Mouse (Mus musculus): Measurements from ENCODE around the gene Kcnd3.

The Kcnd3 gene

GRCm38 (mm10) chr3:105451627-105452555, at the start of gene Kcnd3:
Gene Kcnd3 (plus strand): TSS chr3:105452330.
- DNase-seq (ENCODE audit: low spot score in 2 of 2), result no peak

GRCm38 (mm10) chr3:105402676-105403075, 49.5 kb upstream of the Kcnd3 start:
- peak; percentile 2 to 6 for DNase-seq (ENCODE audit: low spot score in 2 of 2)

GRCm38 (mm10) chr3:105403410-105404076, 48.6 kb upstream of the Kcnd3 start:
- DNase-seq (ENCODE audit: low spot score in 2 of 2), result no peak

- DNase-seq (ENCODE audit: low spot score in 2 of 2), result no peak
Observed at GRCm38 (mm10) chr3:105404077-105404446, 48.1 kb upstream of the Kcnd3 start.

- DNase-seq (ENCODE audit: low spot score in 2 of 2), result no peak
Observed at GRCm38 (mm10) chr3:105405516-105405915, 46.6 kb upstream of the Kcnd3 start.

- DNase-seq (ENCODE audit: low spot score in 2 of 2), result no peak
Observed at GRCm38 (mm10) chr3:105406036-105406435, 46.1 kb upstream of the Kcnd3 start.

GRCm38 (mm10) chr3:105408211-105408610, 43.9 kb upstream of the Kcnd3 start:
- no peak for DNase-seq (ENCODE audit: low spot score in 2 of 2)

- no peak for DNase-seq (ENCODE audit: low spot score in 2 of 2)
Observed at GRCm38 (mm10) chr3:105410810-105411209, 41.3 kb upstream of the Kcnd3 start.

- no peak for DNase-seq (ENCODE audit: low spot score in 2 of 2)
Observed at GRCm38 (mm10) chr3:105411776-105412175, 40.4 kb upstream of the Kcnd3 start.

GRCm38 (mm10) chr3:105412229-105412628, 39.9 kb upstream of the Kcnd3 start:
- DNase-seq (ENCODE audit: low spot score in 2 of 2), result no peak

GRCm38 (mm10) chr3:105412681-105413080, 39.4 kb upstream of the Kcnd3 start:
- no peak for DNase-seq (ENCODE audit: low spot score in 2 of 2)

GRCm38 (mm10) chr3:105418441-105418840, 33.7 kb upstream of the Kcnd3 start:
- DNase-seq (ENCODE audit: low spot score in 2 of 2), result no peak

GRCm38 (mm10) chr3:105422391-105422790, 29.7 kb upstream of the Kcnd3 start:
- DNase-seq (ENCODE audit: low spot score in 2 of 2), result no peak

GRCm38 (mm10) chr3:105423427-105423826, 28.7 kb upstream of the Kcnd3 start:
- DNase-seq (ENCODE audit: low spot score in 2 of 2), result no peak

- DNase-seq (ENCODE audit: low spot score in 2 of 2), result no peak
Observed at GRCm38 (mm10) chr3:105428586-105428985, 23.5 kb upstream of the Kcnd3 start.

- no peak for DNase-seq (ENCODE audit: low spot score in 2 of 2)
Observed at GRCm38 (mm10) chr3:105436383-105436782, 15.7 kb upstream of the Kcnd3 start.

GRCm38 (mm10) chr3:105436971-105437370, 15.2 kb upstream of the Kcnd3 start:
- no peak for DNase-seq (ENCODE audit: low spot score in 2 of 2)

GRCm38 (mm10) chr3:105440873-105441495, 11.1 kb upstream of the Kcnd3 start:
- no peak for DNase-seq (ENCODE audit: low spot score in 2 of 2)

- no peak for DNase-seq (ENCODE audit: low spot score in 2 of 2)
Observed at GRCm38 (mm10) chr3:105450641-105451470, 1.3 kb upstream of the Kcnd3 start.

GRCm38 (mm10) chr3:105452556-105453213, 555 bp downstream of the Kcnd3 start:
- no peak for DNase-seq (ENCODE audit: low spot score in 2 of 2)

Data from spleen, postnatal 36 days (tissue).